Mouse (Mus musculus) brain, embryonic 14.5 days (tissue): Measurements from ENCODE around the gene Rxrb. TPM values are rescaled to one million over a fixed set of nuclear protein-coding genes. Genes with fewer than 3 reads are reported as not detected.

Experiments
- DNase-seq: peaks from one replicate; pipeline ENCODE4 v3.0.0-alpha.2; 2011; ENCODE audit warnings: low read depth
- CTCF ChIP-seq: fragments of 200-500 bp; IDR thresholded peaks from 2 replicates; pipeline ENCODE4 v1.5.1; 2012; ENCODE audit warnings: inconsistent platforms, mild to moderate bottlenecking, moderate library complexity, borderline replicate concordance; ENCODE audit not compliant: insufficient read depth, insufficient read length; ENCODE audit errors: extremely low read depth
- POLR2A ChIP-seq: fragments of 200-500 bp; IDR thresholded peaks from 2 replicates; pipeline ENCODE4 v1.6.1; 2012; ENCODE audit warnings: mild to moderate bottlenecking, inconsistent platforms, borderline replicate concordance; ENCODE audit not compliant: poor library complexity, insufficient read depth, insufficient read length, severe bottlenecking; ENCODE audit errors: extremely low read depth
- polyA plus RNA-seq: library from polyadenylated mRNA; depleted of rRNA; stranded (reverse); fragments of >200 nt; gene quantifications from 2 replicates; pipeline ENCODE4 v1.2.3, GENCODE M21; 2012

Gene Rxrb
- polyA plus RNA-seq, 1 experiment: 83.9 TPM

GRCm38 (mm10) chr17:34038440-34038839 is 6.8 kb downstream of the Rxrb start:
- peak; percentile 78 for DNase-seq

GRCm38 (mm10) chr17:34038878-34039561 is 7.4 kb downstream of the Rxrb start, which contains the start of gene Col11a2:
TSS of gene Col11a2 (plus strand) at chr17:34039437.
- DNase-seq: peak; percentile 60
- no peak for TF ChIP-seq POLR2A
- TF ChIP-seq CTCF: peak; percentile 1; the same call in 1 of the 2 replicates

More at GRCm38 (mm10) chr17:34038440-34038839, 6.8 kb downstream of the Rxrb start:
- TF ChIP-seq POLR2A: no peak
- TF ChIP-seq CTCF: no peak

GRCm38 (mm10) chr17:34039562-34040450 is 8.2 kb downstream of the Rxrb start:
- DNase-seq: peak; percentile 26
- TF ChIP-seq CTCF (no peak), POLR2A (no peak)

- TF ChIP-seq POLR2A: no peak
- TF ChIP-seq CTCF: no peak
Measured at GRCm38 (mm10) chr17:34045941-34046340, 14.3 kb downstream of the Rxrb start.

GRCm38 (mm10) chr17:34047404-34048050 is 15.9 kb downstream of the Rxrb start:
- no peak for DNase-seq
- TF ChIP-seq POLR2A (no peak), CTCF (no peak)

More at GRCm38 (mm10) chr17:34045941-34046340, 14.3 kb downstream of the Rxrb start:
- DNase-seq: no peak

- DNase-seq: no peak
- TF ChIP-seq POLR2A: no peak
Measured at GRCm38 (mm10) chr17:34057224-34057623, 25.6 kb downstream of the Rxrb start.

- no peak for TF ChIP-seq CTCF
- no peak for TF ChIP-seq POLR2A
- no peak for DNase-seq
Measured at GRCm38 (mm10) chr17:34068864-34069263, 37.3 kb downstream of the Rxrb start.

GRCm38 (mm10) chr17:34072091-34072490 is 40.5 kb downstream of the Rxrb start:
- TF ChIP-seq POLR2A (no peak), CTCF (no peak)

GRCm38 (mm10) chr17:34075271-34075670 is 43.7 kb downstream of the Rxrb start:
- TF ChIP-seq POLR2A: no peak
- TF ChIP-seq CTCF: peak; percentile 55; the same call in 1 of the 2 replicates
- DNase-seq: peak; percentile 66

More at GRCm38 (mm10) chr17:34072091-34072490, 40.5 kb downstream of the Rxrb start:
- no peak for DNase-seq

- TF ChIP-seq CTCF (peak; percentile 83), POLR2A (no peak)
- peak; percentile 86 for DNase-seq
Measured at GRCm38 (mm10) chr17:34077549-34077948, 45.9 kb downstream of the Rxrb start.

GRCm38 (mm10) chr17:34078148-34078547 is 46.5 kb downstream of the Rxrb start:
- no peak for DNase-seq
- TF ChIP-seq POLR2A (no peak), CTCF (no peak)
